ENCODE assay signal across 9 mouse cellular contexts in the genomic region with DNA sequence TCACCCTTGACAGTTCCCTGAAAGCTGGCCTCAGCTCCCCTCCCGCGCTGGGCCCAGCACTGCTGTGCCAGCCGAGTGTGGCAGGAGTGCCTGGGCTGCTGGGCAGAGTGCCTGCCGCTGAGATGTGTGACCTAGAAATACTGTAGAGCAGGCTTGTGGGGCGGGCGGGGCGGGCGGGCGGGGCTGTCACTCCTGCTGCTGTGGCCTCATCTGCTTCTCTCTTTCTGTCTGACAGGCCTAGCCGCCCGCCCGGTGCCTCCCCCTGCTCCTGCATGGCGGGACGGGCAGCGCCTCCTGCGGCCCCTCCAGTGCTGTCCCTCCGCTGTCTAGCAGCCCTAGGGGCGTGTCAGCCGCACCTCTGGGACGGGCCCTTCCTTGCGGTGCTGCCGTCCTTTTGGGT. TPM values are rescaled to one million over a fixed set of nuclear protein-coding genes. Genes with fewer than 3 reads are reported as not detected.
A peak's percentile ranks its signal among the peaks of the same experiment; 100 is the strongest.
DNase-seq lines count a peak whose midpoint lies in the region; ATAC-seq and TF ChIP-seq lines count a peak whose summit lies in the region.
"Had no signal": no experiment of that assay in that cellular context is flagged by ENCODE, and none has a peak within 500 bp of the region (broad histone marks: within the 10 kb centered on the region; RNA-seq: fewer than 3 reads in every experiment).

No protein-coding gene starts in this region.

- DNase-seq in heart, adult 11 months: peak; percentile 96
- DNase-seq in MN1 (ENCODE audit: low spot score): peak; percentile 37
- peak; percentile 43 to 64 for DNase-seq in gastrocnemius, postnatal 36 days
- peak; percentile 86 to 87 for DNase-seq in kidney, postnatal 36 days
- DNase-seq in embryonic facial prominence, embryonic 10.5 days (ENCODE audit: low spot score): no peak
- no peak for DNase-seq in midbrain, postnatal 0 days (ENCODE audit: low spot score)
- no peak for DNase-seq in urinary bladder, adult 18-20 months (ENCODE audit: low spot score in 2 of 2)

- no peaks in the 10 kb centered on the region for H3K27me3 ChIP-seq in heart, embryonic 11.5 days (ENCODE audit: control insufficient read depth, insufficient read depth, low read length)
- H3K27me3 ChIP-seq in embryonic facial prominence, embryonic 10.5 days (replicated peaks; ENCODE audit: low read depth, poor library complexity, severe bottlenecking): no peaks in the 10 kb centered on the region
- no peaks in the 10 kb centered on the region for H3K27me3 ChIP-seq in midbrain, postnatal 0 days (ENCODE audit: insufficient read depth, low read length)
- H3K27me3 ChIP-seq: midbrain, embryonic 12.5 days had no signal

- no peak for ATAC-seq in heart, embryonic 11.5 days (replicated peaks; ENCODE audit: insufficient number of reproducible peaks, low FRiP score, low TSS enrichment)
- no peak for ATAC-seq in midbrain, postnatal 0 days (ENCODE audit: low FRiP score)

- TF ChIP-seq CTCF in midbrain, postnatal 0 days (IDR thresholded peaks at IDR 0.05): no peak

- no peak overlapping the region for H3K27ac ChIP-seq in heart, embryonic 11.5 days (ENCODE audit: low read depth, low read length)
- no peak overlapping the region for H3K27ac ChIP-seq in embryonic facial prominence, embryonic 10.5 days (replicated peaks)
- H3K27ac ChIP-seq in midbrain, postnatal 0 days (ENCODE audit: low read depth, low read length): no peak overlapping the region
- H3K27ac ChIP-seq: midbrain, embryonic 12.5 days had no signal

- no peak overlapping the region for H3K9ac ChIP-seq in heart, embryonic 11.5 days (ENCODE audit: low read depth, low read length)
- no peak overlapping the region for H3K9ac ChIP-seq in midbrain, postnatal 0 days (replicated peaks; ENCODE audit: low read length, poor library complexity, severe bottlenecking)
- H3K9ac ChIP-seq: midbrain, embryonic 12.5 days had no signal

- H3K4me2 ChIP-seq in heart, embryonic 11.5 days: no peak overlapping the region
- no peak overlapping the region for H3K4me2 ChIP-seq in midbrain, postnatal 0 days (ENCODE audit: low read depth, low read length, poor library complexity, severe bottlenecking)
- H3K4me2 ChIP-seq: midbrain, embryonic 12.5 days had no signal

- intact Hi-C loops in gastrocnemius, postnatal 36 days (cut with DNase I): no loop called here

- peaks cover 43% of the 10 kb centered on the region for H3K36me3 ChIP-seq in heart, embryonic 11.5 days (ENCODE audit: control insufficient read depth, insufficient read depth, low read length)
- H3K36me3 ChIP-seq in embryonic facial prominence, embryonic 10.5 days (replicated peaks): peaks cover 99% of the 10 kb centered on the region
- H3K36me3 ChIP-seq in midbrain, postnatal 0 days (ENCODE audit: insufficient read depth, low read length): peaks cover 52% of the 10 kb centered on the region

- no peaks in the 10 kb centered on the region for H3K4me1 ChIP-seq in heart, embryonic 11.5 days (ENCODE audit: control insufficient read depth, insufficient read depth, low read length)
- H3K4me1 ChIP-seq in embryonic facial prominence, embryonic 10.5 days: no peaks in the 10 kb centered on the region
- no peaks in the 10 kb centered on the region for H3K4me1 ChIP-seq in midbrain, postnatal 0 days (ENCODE audit: insufficient read depth, low read length)
- H3K4me1 ChIP-seq: midbrain, embryonic 12.5 days had no signal

- no peak overlapping the region for H3K4me3 ChIP-seq in heart, embryonic 11.5 days (ENCODE audit: low read depth, low read length)
- H3K4me3 ChIP-seq in embryonic facial prominence, embryonic 10.5 days: no peak overlapping the region
- H3K4me3 ChIP-seq in midbrain, postnatal 0 days (ENCODE audit: low read depth, low read length): no peak overlapping the region
- H3K4me3 ChIP-seq: midbrain, embryonic 12.5 days had no signal

- H3K9me3 ChIP-seq in heart, embryonic 11.5 days (replicated peaks; ENCODE audit: control insufficient read depth, low read length): no peaks in the 10 kb centered on the region
- no peaks in the 10 kb centered on the region for H3K9me3 ChIP-seq in embryonic facial prominence, embryonic 10.5 days
- no peaks in the 10 kb centered on the region for H3K9me3 ChIP-seq in midbrain, postnatal 0 days (ENCODE audit: low read length)
- H3K9me3 ChIP-seq: midbrain, embryonic 12.5 days had no signal

- 70% methylated on average over 22 of the region's 22 CpGs for WGBS in heart, embryonic 11.5 days (ENCODE audit: insufficient replicate concordance)
- WGBS in embryonic facial prominence, embryonic 10.5 days: 87% methylated on average over 22 of the region's 22 CpGs
- WGBS in midbrain, postnatal 0 days: 84% methylated on average over 20 of the region's 22 CpGs

RNA-seq across cellular contexts. Expression of gene Xrcc3, which starts 19.6 kb away (rescaled TPM):
- 7.9 and 8.8 TPM in 2 replicates for polyA plus RNA-seq in heart, embryonic 11.5 days (2014; fragmentation: Nextera tagmentation; extraction: Ambion mirVana)
- total RNA-seq in gastrocnemius, postnatal 36 days (2021): under 1 TPM; 0.43 to 0.47 TPM
- polyA plus RNA-seq in embryonic facial prominence, embryonic 10.5 days (2016; fragmentation: Nextera tagmentation; extraction: Ambion mirVana): 21.7 and 22.2 TPM in 2 replicates
- 4.1 and 5.4 TPM in 2 replicates for total RNA-seq in midbrain, postnatal 0 days (2014; rRNA removed)
- polyA plus RNA-seq in midbrain, postnatal 0 days (2015; fragmentation: Nextera tagmentation; extraction: Ambion mirVana): 1.7 and 2.5 TPM in 2 replicates

RNA-seq across cellular contexts. Expression of gene Zfyve21, which starts 19.9 kb away (rescaled TPM):
- polyA plus RNA-seq in heart, embryonic 11.5 days (2014; fragmentation: Nextera tagmentation; extraction: Ambion mirVana): 83.3 and 93.7 TPM in 2 replicates
- 10 to 100 TPM; 10.4 to 16.2 TPM for total RNA-seq in gastrocnemius, postnatal 36 days (2021)
- 75.0 TPM in 2 replicates for polyA plus RNA-seq in embryonic facial prominence, embryonic 10.5 days (2016; fragmentation: Nextera tagmentation; extraction: Ambion mirVana)
- 30.6 and 30.9 TPM in 2 replicates for total RNA-seq in midbrain, postnatal 0 days (2014; rRNA removed)
- 29.7 and 37.2 TPM in 2 replicates for polyA plus RNA-seq in midbrain, postnatal 0 days (2015; fragmentation: Nextera tagmentation; extraction: Ambion mirVana)

RNA-seq across cellular contexts. Expression of gene Klc1, which starts 35.5 kb away (rescaled TPM):
- 94.9 and 101 TPM in 2 replicates for polyA plus RNA-seq in heart, embryonic 11.5 days (2014; fragmentation: Nextera tagmentation; extraction: Ambion mirVana)
- 10 to 100 TPM; 55.2 to 59.3 TPM for total RNA-seq in gastrocnemius, postnatal 36 days (2021)
- 130 and 131 TPM in 2 replicates for polyA plus RNA-seq in embryonic facial prominence, embryonic 10.5 days (2016; fragmentation: Nextera tagmentation; extraction: Ambion mirVana)
- total RNA-seq in midbrain, postnatal 0 days (2014; rRNA removed): 509 and 579 TPM in 2 replicates
- polyA plus RNA-seq in midbrain, postnatal 0 days (2015; fragmentation: Nextera tagmentation; extraction: Ambion mirVana): 653 and 669 TPM in 2 replicates

Comparison
In these comparisons a context has a peak if more than half of its experiments do, and no peak if none do; other contexts are left out.
1. DNase-seq: peak in heart, adult 11 months (single experiment), MN1 (single experiment), gastrocnemius, postnatal 36 days (2 of 2) and kidney, postnatal 36 days (2 of 2); none in embryonic facial prominence, embryonic 10.5 days (single experiment), midbrain, postnatal 0 days (single experiment) and urinary bladder, adult 18-20 months (0 of 2).